Mouse (Mus musculus) forebrain, embryonic 11.5 days (tissue): ENCODE measurements around the gene Ccdc40. TPM values are rescaled to one million over a fixed set of nuclear protein-coding genes. Genes with fewer than 3 reads are reported as not detected.

Experiments used
- ATAC-seq: fragments of 200-750 bp; cut with Nextera tagmentation; replicated peaks from 2 replicates; pipeline ENCODE4 v1.8.0; 2017; ENCODE audit warnings: moderate TSS enrichment; ENCODE audit not compliant: low FRiP score
- DNase-seq: peaks from one replicate; pipeline ENCODE4 v3.0.0-alpha.2; 2017; ENCODE audit warnings: low spot score
- H3K27ac ChIP-seq: fragments of 300-500 bp; sonication (generic); 2 replicates; pipeline ENCODE4 v1.5.1; 2014; ENCODE audit warnings: low read depth, low read length
- H3K27me3 ChIP-seq: fragments of 300-500 bp; sonication (generic); 2 replicates; pipeline ENCODE4 v1.6.1; 2014; ENCODE audit warnings: mild to moderate bottlenecking, low read length, mixed read lengths; ENCODE audit not compliant: control insufficient read depth, insufficient read depth
- H3K36me3 ChIP-seq: fragments of 300-500 bp; sonication (generic); 2 replicates; pipeline ENCODE4 v1.6.1; 2014; ENCODE audit warnings: mild to moderate bottlenecking, low read length, moderate library complexity, mixed read lengths; ENCODE audit not compliant: control insufficient read depth, insufficient read depth
- H3K4me1 ChIP-seq: fragments of 300-500 bp; sonication (generic); replicated peaks from 2 replicates; pipeline ENCODE4 v1.6.1; 2014; ENCODE audit warnings: low read length, mixed read lengths; ENCODE audit not compliant: control insufficient read depth, insufficient read depth
- H3K4me2 ChIP-seq: fragments of 300-500 bp; sonication (generic); 2 replicates; pipeline ENCODE4 v1.6.1; 2014; ENCODE audit warnings: low read depth, mild to moderate bottlenecking, low read length, moderate library complexity, mixed read lengths; ENCODE audit not compliant: severe bottlenecking
- H3K4me3 ChIP-seq: fragments of 300-500 bp; sonication (generic); 2 replicates; pipeline ENCODE4 v1.5.1; 2014; ENCODE audit warnings: low read depth, low read length
- H3K9ac ChIP-seq: fragments of 300-500 bp; sonication (generic); 2 replicates; pipeline ENCODE4 v1.6.1; 2014; ENCODE audit warnings: low read length
- H3K9me3 ChIP-seq: fragments of 300-500 bp; sonication (generic); 2 replicates; pipeline ENCODE4 v1.6.1; 2016; ENCODE audit warnings: low read length, mixed read lengths; ENCODE audit not compliant: control insufficient read depth
- WGBS: fragments of 180-500 bp; shearing (Covaris S2); extraction: QIAGEN DNeasy Blood & Tissue Kit; methylation state at CpG from one replicate; pipeline ENCODE4 v1.1.7; 2014; 5-methylcytosine and 5-hydroxymethylcytosine counted together
- polyA plus RNA-seq: library from polyadenylated mRNA; unstranded; fragments of >200 nt; fragmentation: Nextera tagmentation; extraction: Ambion mirVana; gene quantifications from 2 replicates; pipeline ENCODE4 v1.2.1, GENCODE M21; 2014

Gene Ccdc40
- polyA plus RNA-seq, 1 experiment from 2014 or later: 19.5 TPM

DNA sequence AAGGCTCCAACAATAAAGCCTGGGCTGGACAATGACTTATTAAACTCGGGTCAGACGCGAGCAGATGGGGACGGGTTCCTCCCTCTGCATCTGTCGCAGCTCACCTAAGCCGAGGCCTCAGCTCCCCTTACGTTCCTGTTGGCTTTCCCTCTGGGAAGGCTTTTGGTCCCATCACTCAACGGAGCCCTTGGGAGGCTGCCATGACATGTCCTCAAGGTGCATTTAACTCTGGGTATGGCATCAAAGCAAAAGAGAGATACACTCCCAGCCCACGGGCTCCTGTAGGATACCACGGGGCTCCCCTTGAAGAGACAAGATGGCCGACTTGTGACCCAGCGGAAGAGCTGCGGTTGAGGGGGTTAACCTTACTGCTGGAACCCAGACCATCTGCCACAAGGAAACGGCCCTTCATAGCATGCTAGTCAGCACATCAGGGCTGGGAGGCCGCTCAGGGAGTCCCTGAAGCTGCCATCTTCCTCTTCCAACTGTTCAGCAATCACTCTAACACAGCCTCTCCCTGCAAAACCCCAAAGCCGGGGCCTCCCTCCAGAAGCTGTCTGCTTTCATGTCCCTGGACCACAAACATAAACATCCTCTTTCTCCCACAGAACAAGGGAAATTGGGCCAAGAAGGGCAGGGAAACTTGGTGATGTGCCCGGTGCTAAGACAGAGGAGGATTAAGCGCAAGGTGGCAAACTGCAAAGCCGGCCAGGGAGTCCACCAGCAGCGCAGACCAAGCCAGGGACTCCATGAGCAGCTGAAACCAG lies 5.1 kb upstream of the Ccdc40 start:
- ATAC-seq: no peak
- H3K27ac ChIP-seq: no peak overlapping the region

DNA sequence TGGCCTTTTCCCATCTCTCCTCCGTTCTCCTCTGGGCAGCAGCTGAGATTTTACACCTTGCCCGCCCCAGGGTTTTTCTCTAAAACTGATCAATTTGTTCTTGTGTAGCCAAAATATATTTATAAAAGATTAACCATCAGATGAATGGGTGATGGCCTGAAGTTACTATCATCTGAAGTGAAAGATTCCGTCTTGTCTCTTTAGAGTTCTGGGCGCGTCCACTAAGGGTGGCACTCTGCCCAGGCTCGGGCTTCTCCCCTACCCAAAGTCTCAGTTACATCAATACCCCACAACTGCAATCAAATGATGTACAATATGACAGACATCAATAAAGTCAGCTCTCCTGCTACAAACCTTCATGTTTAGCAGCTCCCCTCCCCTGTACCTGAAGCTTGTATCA lies 3.4 kb upstream of the Ccdc40 start:
- 96% methylated on average over 6 of the region's 6 CpGs for WGBS
- H3K27ac ChIP-seq: no peak overlapping the region
- H3K4me3 ChIP-seq: no peak overlapping the region
- H3K36me3 ChIP-seq: no peaks in the 10 kb centered on the region; the same call in 1 of the 2 replicates
- H3K27me3 ChIP-seq: no peaks in the 10 kb centered on the region
- no peak overlapping the region for H3K4me2 ChIP-seq
- H3K9ac ChIP-seq: no peak overlapping the region
- H3K9me3 ChIP-seq: no peaks in the 10 kb centered on the region
- peaks cover 18% of the 10 kb centered on the region for H3K4me1 ChIP-seq
- ATAC-seq (no peak), DNase-seq (no peak)

More for the DNA sequence above, 5.1 kb upstream of the Ccdc40 start:
- no peak overlapping the region; the same call in 1 of the 2 replicates for H3K9ac ChIP-seq
- 91% methylated on average over 20 of the region's 20 CpGs for WGBS
- H3K36me3 ChIP-seq: no peaks in the 10 kb centered on the region; the same call in 1 of the 2 replicates
- no peaks in the 10 kb centered on the region for H3K27me3 ChIP-seq
- H3K4me2 ChIP-seq: no peak overlapping the region
- no peak overlapping the region for H3K4me3 ChIP-seq
- H3K9me3 ChIP-seq: no peaks in the 10 kb centered on the region
- peaks cover 20% of the 10 kb centered on the region for H3K4me1 ChIP-seq
- DNase-seq: no peak

DNA sequence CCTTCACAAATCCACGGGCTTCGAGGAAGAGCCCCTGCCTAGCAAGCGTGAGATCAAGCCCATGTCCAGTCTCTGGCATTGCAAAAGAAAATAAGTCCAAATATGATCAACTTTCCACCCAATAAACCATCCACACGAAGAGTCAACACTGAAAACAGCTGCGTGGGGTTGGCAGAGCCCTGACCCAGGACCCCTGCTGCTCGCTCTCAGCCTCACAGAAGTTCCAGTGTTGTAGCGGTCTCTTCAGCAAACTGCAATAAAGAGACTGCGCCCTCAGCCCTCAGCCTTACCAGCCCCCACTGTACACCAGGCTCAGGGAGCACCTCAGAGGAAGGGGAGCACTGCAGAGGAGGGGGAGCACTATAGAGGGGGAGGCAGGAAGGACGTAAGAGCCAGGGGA lies 2.7 kb upstream of the Ccdc40 start:
- H3K27ac ChIP-seq: no peak overlapping the region
- H3K4me1 ChIP-seq: peaks cover 18% of the 10 kb centered on the region; the same call in 1 of the 2 replicates
- no peaks in the 10 kb centered on the region for H3K9me3 ChIP-seq
- H3K4me3 ChIP-seq: no peak overlapping the region
- WGBS: 73% methylated on average over 9 of the region's 9 CpGs
- H3K9ac ChIP-seq: no peak overlapping the region
- DNase-seq (no peak), ATAC-seq (no peak)
- no peak overlapping the region for H3K4me2 ChIP-seq
- no peaks in the 10 kb centered on the region for H3K27me3 ChIP-seq
- no peaks in the 10 kb centered on the region; the same call in 1 of the 2 replicates for H3K36me3 ChIP-seq

DNA sequence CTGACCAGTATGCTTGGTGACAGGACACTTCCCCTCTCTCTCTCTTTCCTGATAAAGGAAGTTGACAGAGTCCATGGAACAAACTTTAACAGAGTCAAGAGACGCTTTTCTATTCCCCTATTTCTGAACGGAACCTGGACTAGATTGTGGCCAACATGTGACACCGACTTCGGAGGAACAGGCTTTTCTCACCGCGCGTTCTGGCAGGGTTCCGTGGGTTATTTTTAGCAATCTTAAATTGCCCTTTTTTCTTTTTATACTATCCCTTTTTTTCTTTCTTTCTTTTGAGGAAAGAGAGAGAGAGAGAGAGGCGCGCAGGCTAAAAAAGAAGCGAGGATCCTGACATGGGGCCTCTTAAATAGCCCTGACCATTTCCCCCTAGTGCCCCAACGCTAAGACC lies 781 bp upstream of the Ccdc40 start:
- DNase-seq: no peak
- peaks cover 3% of the 10 kb centered on the region for H3K36me3 ChIP-seq
- no peaks in the 10 kb centered on the region for H3K9me3 ChIP-seq
- no peak for ATAC-seq
- peak overlapping the region; percentile 88 for H3K9ac ChIP-seq
- no peaks in the 10 kb centered on the region for H3K27me3 ChIP-seq
- no peak overlapping the region for H3K27ac ChIP-seq
- H3K4me3 ChIP-seq: peak overlapping the region; percentile 75
- 9% methylated on average over 12 of the region's 12 CpGs for WGBS
- H3K4me2 ChIP-seq: peak overlapping the region; percentile 96
- H3K4me1 ChIP-seq: peaks cover 18% of the 10 kb centered on the region; the same call in 1 of the 2 replicates

DNA sequence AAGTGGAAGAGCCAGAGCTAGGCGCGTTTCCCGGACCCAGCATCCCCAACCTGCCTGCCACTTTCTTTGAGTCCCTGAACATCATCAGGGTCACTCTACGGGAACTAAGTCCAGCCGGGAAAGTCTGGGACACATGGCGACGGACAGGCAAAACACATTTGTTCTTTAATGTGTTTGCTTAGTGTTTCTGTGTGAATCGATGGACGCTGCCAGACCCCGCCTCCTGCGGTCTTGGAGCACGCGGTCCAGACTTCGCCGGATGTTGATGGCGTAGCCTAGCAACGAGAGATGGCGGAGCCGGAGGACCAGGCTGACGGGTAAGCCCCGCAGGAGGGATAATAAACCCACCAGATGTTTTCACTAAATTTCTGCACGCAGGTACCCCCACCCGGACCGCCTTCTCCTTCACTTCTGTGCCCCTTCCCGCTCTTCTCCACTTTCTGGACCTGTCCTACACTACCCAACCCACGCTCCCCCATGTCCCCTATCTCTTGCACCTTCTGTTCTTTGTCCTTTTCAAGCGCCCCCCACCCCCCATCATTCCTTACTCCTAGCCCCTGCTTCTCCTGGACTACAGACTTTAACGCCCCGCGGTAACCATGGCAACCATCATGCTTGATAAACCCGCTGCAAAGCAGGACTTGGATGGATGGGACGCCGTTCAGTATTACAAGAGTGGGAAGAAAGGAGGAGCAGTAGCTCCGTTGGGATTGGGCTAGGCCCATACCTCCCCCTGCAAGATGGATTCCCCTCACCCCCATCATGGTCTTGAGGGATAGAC lies 664 bp downstream of the Ccdc40 start:
- under 1% methylated on average over 34 of the region's 34 CpGs for WGBS
- Histone ChIP-seq H3K9me3 (no peaks in the 10 kb centered on the region), H3K4me2 (peak overlapping the region; percentile 96), H3K4me1 (peaks cover 18% of the 10 kb centered on the region; the same call in 1 of the 2 replicates), H3K36me3 (peaks cover 3% of the 10 kb centered on the region), H3K27me3 (no peaks in the 10 kb centered on the region), H3K27ac (peak overlapping the region; percentile 87), H3K4me3 (peak overlapping the region; percentile 75), H3K9ac (peak overlapping the region; percentile 88)
- DNase-seq: peak; percentile 92
- peak; percentile 90 for ATAC-seq

DNA sequence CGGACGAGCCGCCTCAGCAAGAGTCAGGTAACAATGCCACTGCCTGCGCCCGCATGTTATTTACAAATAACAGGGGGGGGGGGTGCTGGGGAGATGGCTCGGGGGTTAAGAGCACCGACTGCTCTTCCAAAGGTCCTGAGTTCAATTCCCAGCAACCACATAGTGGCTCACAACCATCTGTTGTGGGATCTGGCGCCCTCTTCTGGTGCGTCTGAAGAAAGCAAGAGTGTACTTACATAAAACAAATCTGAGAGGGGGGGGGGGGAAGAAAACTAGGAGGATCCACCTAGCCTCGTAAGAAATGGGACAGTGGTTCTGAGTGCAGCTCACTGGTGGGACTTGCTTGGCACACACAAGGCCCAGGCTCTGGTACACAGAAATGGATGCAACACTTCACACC lies 6.4 kb downstream of the Ccdc40 start:
- Histone ChIP-seq H3K9me3 (no peaks in the 10 kb centered on the region; the same call in 1 of the 2 replicates), H3K27me3 (no peaks in the 10 kb centered on the region), H3K36me3 (peaks cover 3% of the 10 kb centered on the region), H3K4me1 (peaks cover 7% of the 10 kb centered on the region; the same call in 1 of the 2 replicates), H3K4me3 (no peak overlapping the region), H3K27ac (no peak overlapping the region), H3K9ac (no peak overlapping the region), H3K4me2 (no peak overlapping the region)
- ATAC-seq: no peak
- no peak for DNase-seq
- 96% methylated on average over 10 of the region's 10 CpGs for WGBS

DNA sequence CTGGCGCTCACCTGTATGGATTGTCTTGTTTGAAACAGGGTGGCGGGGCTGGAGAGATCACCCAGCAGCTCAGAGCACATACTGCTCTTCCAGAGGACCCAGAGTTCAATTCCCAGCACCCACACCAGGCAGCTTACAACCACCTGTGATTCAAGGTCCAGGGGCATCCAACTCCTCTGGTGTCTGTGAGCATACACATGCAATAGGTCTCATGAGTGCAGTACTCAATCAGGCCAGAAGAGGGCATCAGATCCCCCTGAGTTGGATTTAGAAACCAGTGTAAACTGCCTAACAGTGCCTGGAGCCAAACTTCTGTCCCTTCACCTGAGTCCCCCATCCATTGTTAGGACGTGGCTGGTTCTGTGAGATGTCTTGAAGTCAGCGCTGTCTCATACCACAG lies 7.2 kb downstream of the Ccdc40 start:
- peaks cover 2% of the 10 kb centered on the region; the same call in 1 of the 2 replicates for H3K4me1 ChIP-seq
- no peak for ATAC-seq
- no peaks in the 10 kb centered on the region for H3K27me3 ChIP-seq
- H3K9me3 ChIP-seq: no peaks in the 10 kb centered on the region; the same call in 1 of the 2 replicates
- no peak overlapping the region for H3K4me3 ChIP-seq
- no peak overlapping the region for H3K27ac ChIP-seq
- peaks cover 3% of the 10 kb centered on the region for H3K36me3 ChIP-seq
- no peak overlapping the region for H3K9ac ChIP-seq
- H3K4me2 ChIP-seq: no peak overlapping the region
- WGBS: 81% methylated on average over 4 of the region's 4 CpGs
- DNase-seq: peak; percentile 81

DNA sequence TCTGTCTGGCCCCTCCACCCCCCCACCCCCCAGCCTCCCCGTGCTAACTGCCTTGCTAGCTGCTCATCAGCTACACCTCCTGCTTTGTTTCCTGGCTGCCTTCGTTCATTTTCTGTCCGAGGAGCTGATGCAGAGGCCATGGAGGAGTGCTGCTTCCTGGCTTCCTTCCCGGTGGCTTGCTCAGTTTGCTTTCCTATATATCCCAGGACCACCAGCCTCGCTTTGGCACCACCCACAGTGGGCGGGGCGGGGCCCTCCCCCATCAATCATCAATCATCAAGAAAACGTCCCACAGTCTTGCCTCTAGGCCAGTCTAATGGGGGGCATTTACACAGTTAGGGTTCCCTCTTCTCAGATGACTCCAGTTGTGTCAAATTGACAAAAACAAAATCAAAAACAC lies 8.0 kb downstream of the Ccdc40 start:
- no peak for ATAC-seq
- Histone ChIP-seq H3K36me3 (peaks cover 3% of the 10 kb centered on the region), H3K27me3 (no peaks in the 10 kb centered on the region), H3K4me2 (no peak overlapping the region), H3K9me3 (no peaks in the 10 kb centered on the region; the same call in 1 of the 2 replicates), H3K4me3 (no peak overlapping the region), H3K27ac (no peak overlapping the region), H3K9ac (no peak overlapping the region), H3K4me1 (peaks cover 2% of the 10 kb centered on the region; the same call in 1 of the 2 replicates)
- DNase-seq: no peak
- 58% methylated on average over 8 of the region's 8 CpGs for WGBS
